Mouse (Mus musculus): Measurements from ENCODE around the gene Olfr1396. TPM values are rescaled to one million over a fixed set of nuclear protein-coding genes. Genes with fewer than 3 reads are reported as not detected.

The Olfr1396 gene
- total RNA-seq (2014; rRNA removed) (not detected in 2 replicates), polyA plus RNA-seq (2015; fragmentation: Nextera tagmentation; extraction: Ambion mirVana) (not detected in 2 replicates)

- H3K4me2 ChIP-seq (ENCODE audit: low read depth, low read length) = no peak within 1 kb of the TSS
- no peak within 1 kb of the TSS for H3K27ac ChIP-seq
- no peaks in the 10 kb centered on the region for H3K4me1 ChIP-seq (ENCODE audit: insufficient read depth, low read length)
- no peaks in the 10 kb centered on the region for H3K27me3 ChIP-seq (ENCODE audit: insufficient read depth, low read length)
- DNase-seq (ENCODE audit: low spot score) (no peak), ATAC-seq (no peak)
- TF ChIP-seq CTCF (IDR thresholded peaks at IDR 0.05; ENCODE audit: low read depth) = no peak
- H3K36me3 ChIP-seq (ENCODE audit: insufficient read depth, low read length) = no peaks in the 10 kb centered on the region
- no peak within 1 kb of the TSS for H3K9ac ChIP-seq (replicated peaks; ENCODE audit: low read length)
- H3K9me3 ChIP-seq (ENCODE audit: low read length) = no peaks in the 10 kb centered on the region
- no peak within 1 kb of the TSS for H3K4me3 ChIP-seq (ENCODE audit: low read length)
These were observed at the start of gene Olfr1396 for GRCm38 (mm10) chr11:49114774-49115173. Olfr1396 (minus strand) TSS chr11:49114874.

- WGBS = 88% methylated on average over 2 of the region's 2 CpGs
- Histone ChIP-seq H3K27me3 (ENCODE audit: insufficient read depth, low read length) (no peaks in the 10 kb centered on the region), H3K4me3 (ENCODE audit: low read length) (no peak overlapping the region), H3K9ac (replicated peaks; ENCODE audit: low read length) (no peak overlapping the region), H3K4me1 (ENCODE audit: insufficient read depth, low read length) (no peaks in the 10 kb centered on the region), H3K4me2 (ENCODE audit: low read depth, low read length) (no peak overlapping the region), H3K9me3 (ENCODE audit: low read length) (no peaks in the 10 kb centered on the region), H3K36me3 (ENCODE audit: insufficient read depth, low read length) (no peaks in the 10 kb centered on the region), H3K27ac (no peak overlapping the region)
- DNase-seq (ENCODE audit: low spot score) (no peak), ATAC-seq (no peak)
- no peak for TF ChIP-seq CTCF (IDR thresholded peaks at IDR 0.05; ENCODE audit: low read depth)
These were observed 42.4 kb upstream of the Olfr1396 start for GRCm38 (mm10) chr11:49156821-49157814.

GRCm38 (mm10) chr11:49154077-49154476 is 39.4 kb upstream of the Olfr1396 start, which contains the start of gene Olfr1394:
Olfr1394 (plus strand) TSS chr11:49154377.
- Histone ChIP-seq H3K27me3 (ENCODE audit: insufficient read depth, low read length) (no peaks in the 10 kb centered on the region), H3K4me1 (ENCODE audit: insufficient read depth, low read length) (no peaks in the 10 kb centered on the region), H3K36me3 (ENCODE audit: insufficient read depth, low read length) (no peaks in the 10 kb centered on the region), H3K9ac (replicated peaks; ENCODE audit: low read length) (no peak within 1 kb of the TSS), H3K27ac (no peak within 1 kb of the TSS), H3K4me3 (ENCODE audit: low read length) (no peak within 1 kb of the TSS), H3K9me3 (ENCODE audit: low read length) (no peaks in the 10 kb centered on the region), H3K4me2 (ENCODE audit: low read depth, low read length) (no peak within 1 kb of the TSS)
- DNase-seq (ENCODE audit: low spot score) (no peak), ATAC-seq (no peak)
- TF ChIP-seq CTCF (IDR thresholded peaks at IDR 0.05; ENCODE audit: low read depth) = no peak
- 90% methylated on average over 1 of the region's 1 CpGs for WGBS

GRCm38 (mm10) chr11:49141974-49142373 is 27.3 kb upstream of the Olfr1396 start, which contains the start of gene Olfr1395:
Olfr1395 (plus strand) TSS chr11:49142274.
- WGBS = 91% methylated on average over 6 of the region's 6 CpGs
- no peak for ATAC-seq
- H3K36me3 ChIP-seq (ENCODE audit: insufficient read depth, low read length) = no peaks in the 10 kb centered on the region
- no peak for TF ChIP-seq CTCF (IDR thresholded peaks at IDR 0.05; ENCODE audit: low read depth)
- H3K27me3 ChIP-seq (ENCODE audit: insufficient read depth, low read length) = no peaks in the 10 kb centered on the region
- no peak within 1 kb of the TSS for H3K4me2 ChIP-seq (ENCODE audit: low read depth, low read length)
- H3K4me3 ChIP-seq (ENCODE audit: low read length) = no peak within 1 kb of the TSS
- no peak for DNase-seq (ENCODE audit: low spot score)
- H3K4me1 ChIP-seq (ENCODE audit: insufficient read depth, low read length) = no peaks in the 10 kb centered on the region
- no peak within 1 kb of the TSS for H3K27ac ChIP-seq
- no peak within 1 kb of the TSS for H3K9ac ChIP-seq (replicated peaks; ENCODE audit: low read length)
- no peaks in the 10 kb centered on the region for H3K9me3 ChIP-seq (ENCODE audit: low read length)

GRCm38 (mm10) chr11:49124169-49124568 is 9.5 kb upstream of the Olfr1396 start:
- H3K27me3 ChIP-seq (ENCODE audit: insufficient read depth, low read length) = no peaks in the 10 kb centered on the region
- 88% methylated on average over 2 of the region's 2 CpGs for WGBS
- no peak overlapping the region for H3K27ac ChIP-seq
- no peaks in the 10 kb centered on the region for H3K9me3 ChIP-seq (ENCODE audit: low read length)
- no peak overlapping the region for H3K4me2 ChIP-seq (ENCODE audit: low read depth, low read length)
- no peaks in the 10 kb centered on the region for H3K4me1 ChIP-seq (ENCODE audit: insufficient read depth, low read length)
- TF ChIP-seq CTCF (IDR thresholded peaks at IDR 0.05; ENCODE audit: low read depth) = no peak
- DNase-seq (ENCODE audit: low spot score) = no peak
- no peak overlapping the region for H3K4me3 ChIP-seq (ENCODE audit: low read length)
- H3K36me3 ChIP-seq (ENCODE audit: insufficient read depth, low read length) = no peaks in the 10 kb centered on the region
- no peak for ATAC-seq
- H3K9ac ChIP-seq (replicated peaks; ENCODE audit: low read length) = no peak overlapping the region

GRCm38 (mm10) chr11:49119635-49120034 is 5.0 kb upstream of the Olfr1396 start:
- ATAC-seq (no peak), DNase-seq (ENCODE audit: low spot score) (no peak)
- 86% methylated on average over 3 of the region's 3 CpGs for WGBS
- no peaks in the 10 kb centered on the region for H3K9me3 ChIP-seq (ENCODE audit: low read length)
- no peaks in the 10 kb centered on the region for H3K4me1 ChIP-seq (ENCODE audit: insufficient read depth, low read length)
- H3K27me3 ChIP-seq (ENCODE audit: insufficient read depth, low read length) = no peaks in the 10 kb centered on the region
- no peak overlapping the region for H3K27ac ChIP-seq
- no peak overlapping the region for H3K9ac ChIP-seq (replicated peaks; ENCODE audit: low read length)
- TF ChIP-seq CTCF (IDR thresholded peaks at IDR 0.05; ENCODE audit: low read depth) = no peak
- H3K36me3 ChIP-seq (ENCODE audit: insufficient read depth, low read length) = no peaks in the 10 kb centered on the region
- no peak overlapping the region for H3K4me2 ChIP-seq (ENCODE audit: low read depth, low read length)
- H3K4me3 ChIP-seq (ENCODE audit: low read length) = no peak overlapping the region

GRCm38 (mm10) chr11:49114158-49114557 is 516 bp downstream of the Olfr1396 start:
- ATAC-seq (no peak), DNase-seq (ENCODE audit: low spot score) (no peak)
- no peak overlapping the region for H3K4me3 ChIP-seq (ENCODE audit: low read length)
- H3K9me3 ChIP-seq (ENCODE audit: low read length) = no peaks in the 10 kb centered on the region
- no peak overlapping the region for H3K27ac ChIP-seq
- no peak overlapping the region for H3K4me2 ChIP-seq (ENCODE audit: low read depth, low read length)
- no peaks in the 10 kb centered on the region for H3K27me3 ChIP-seq (ENCODE audit: insufficient read depth, low read length)
- H3K4me1 ChIP-seq (ENCODE audit: insufficient read depth, low read length) = no peaks in the 10 kb centered on the region
- H3K36me3 ChIP-seq (ENCODE audit: insufficient read depth, low read length) = no peaks in the 10 kb centered on the region
- 77% methylated on average over 2 of the region's 2 CpGs for WGBS
- TF ChIP-seq CTCF (IDR thresholded peaks at IDR 0.05; ENCODE audit: low read depth) = no peak
- H3K9ac ChIP-seq (replicated peaks; ENCODE audit: low read length) = no peak overlapping the region

Measured in hindbrain, postnatal 0 days (tissue).